14 mouse cellular contexts compared by ENCODE assay signal in genomic region chr4:137642101-137642500, GRCm38 (mm10). TPM values are rescaled to one million over a fixed set of nuclear protein-coding genes. Genes with fewer than 3 reads are reported as not detected.
DNase-seq lines count a peak whose midpoint lies in the region; ATAC-seq and TF ChIP-seq lines count a peak whose summit lies in the region.
"Had no signal": no experiment of that assay in that cellular context is flagged by ENCODE, and none has a peak within 500 bp of the region (broad histone marks: within the 10 kb centered on the region; RNA-seq: fewer than 3 reads in every experiment).

No protein-coding gene starts in this region.

- H3K9me3 ChIP-seq in kidney, embryonic 15.5 days (replicated peaks) = no peaks in the 10 kb centered on the region
- H3K9me3 ChIP-seq in liver, embryonic 12.5 days (replicated peaks) = no peaks in the 10 kb centered on the region
- H3K9me3 ChIP-seq in stomach, embryonic 14.5 days (ENCODE audit: control insufficient read depth, low read depth, low read length) = no peaks in the 10 kb centered on the region
- H3K9me3 ChIP-seq: forebrain, embryonic 12.5 days; hindbrain, embryonic 10.5 days; limb, embryonic 12.5 days had no signal

- no peaks in the 10 kb centered on the region for H3K27me3 ChIP-seq in kidney, embryonic 15.5 days
- no peaks in the 10 kb centered on the region for H3K27me3 ChIP-seq in Patski
- H3K27me3 ChIP-seq in liver, embryonic 12.5 days (replicated peaks) = no peaks in the 10 kb centered on the region
- no peaks in the 10 kb centered on the region for H3K27me3 ChIP-seq in stomach, embryonic 14.5 days (ENCODE audit: control insufficient read depth, insufficient read depth, low read length)
- H3K27me3 ChIP-seq: CH12.LX; forebrain, embryonic 12.5 days; limb, embryonic 12.5 days had no signal

- peaks cover 94% of the 10 kb centered on the region for H3K36me3 ChIP-seq in kidney, embryonic 15.5 days
- H3K36me3 ChIP-seq in liver, embryonic 12.5 days = peaks cover 97% of the 10 kb centered on the region
- peaks cover 62% of the 10 kb centered on the region for H3K36me3 ChIP-seq in stomach, embryonic 14.5 days (ENCODE audit: control insufficient read depth, insufficient read depth, low read length)

- TF ChIP-seq CTCF in Patski (IDR thresholded peaks at IDR 0.05) = no peak

- in situ Hi-C loops in Patski (cut with MboI; ENCODE audit: low pct_unique_long_range_greater_than_20kb) = no loop called here

- ATAC-seq in kidney, embryonic 15.5 days (replicated peaks; ENCODE audit: low FRiP score) = no peak
- ATAC-seq in Patski = peak; percentile 51
- ATAC-seq in liver, embryonic 12.5 days = no peak
- ATAC-seq in stomach, embryonic 14.5 days (ENCODE audit: insufficient number of reproducible peaks, insufficient read depth, low FRiP score, low read depth) = no peak

- peaks cover 14% of the 10 kb centered on the region for H3K4me1 ChIP-seq in kidney, embryonic 15.5 days
- peaks cover 16% of the 10 kb centered on the region for H3K4me1 ChIP-seq in liver, embryonic 12.5 days
- no peaks in the 10 kb centered on the region for H3K4me1 ChIP-seq in stomach, embryonic 14.5 days (ENCODE audit: control insufficient read depth, insufficient read depth, low read length)
- H3K4me1 ChIP-seq: forebrain, embryonic 12.5 days; hindbrain, embryonic 10.5 days; limb, embryonic 12.5 days had no signal

- CTCF ChIA-PET in Patski (lab: Charles Lee) = no interaction called here

- 60% methylated on average over 2 of the region's 2 CpGs for WGBS in kidney, embryonic 15.5 days
- WGBS in liver, embryonic 12.5 days (ENCODE audit: insufficient replicate concordance) = 84% methylated on average over 2 of the region's 2 CpGs
- 72% methylated on average over 2 of the region's 2 CpGs for WGBS in stomach, embryonic 14.5 days

- H3K4me3 ChIP-seq in kidney, embryonic 15.5 days (replicated peaks) = no peak overlapping the region
- H3K4me3 ChIP-seq in liver, embryonic 12.5 days = no peak overlapping the region
- H3K4me3 ChIP-seq in stomach, embryonic 14.5 days (ENCODE audit: low read depth, low read length) = no peak overlapping the region
- H3K4me3 ChIP-seq: forebrain, embryonic 12.5 days; hindbrain, embryonic 10.5 days; limb, embryonic 12.5 days had no signal

- no peak overlapping the region for H3K4me2 ChIP-seq in kidney, embryonic 15.5 days
- no peak overlapping the region for H3K4me2 ChIP-seq in liver, embryonic 12.5 days
- no peak overlapping the region for H3K4me2 ChIP-seq in stomach, embryonic 14.5 days (replicated peaks; ENCODE audit: low read depth, low read length)
- H3K4me2 ChIP-seq: forebrain, embryonic 12.5 days; limb, embryonic 12.5 days had no signal

- DNase-seq in kidney, postnatal 4 days = no peak
- DNase-seq in Patski (ENCODE audit: low read depth, low spot score) = peak; percentile 33
- DNase-seq in thymus, postnatal 4 days = no peak
- no peak for DNase-seq in adrenal gland, adult (ENCODE audit: inconsistent age in 2 of 2, low spot score in 1 of 2)
- DNase-seq: cerebellum, adult 11-12 months; gastrocnemius, postnatal 14 days; right cerebral cortex, postnatal 14 days had no signal

- H3K27ac ChIP-seq in kidney, embryonic 15.5 days = peak overlapping the region; percentile 74
- peak overlapping the region; percentile 49; the same call in 1 of the 2 replicates for H3K27ac ChIP-seq in liver, embryonic 12.5 days
- H3K27ac ChIP-seq in stomach, embryonic 14.5 days (ENCODE audit: low read length) = peak overlapping the region; percentile 34; the same call in 1 of the 2 replicates
- H3K27ac ChIP-seq: forebrain, embryonic 12.5 days; hindbrain, embryonic 10.5 days; limb, embryonic 12.5 days had no signal

- no peak overlapping the region for H3K9ac ChIP-seq in kidney, embryonic 15.5 days
- no peak overlapping the region for H3K9ac ChIP-seq in liver, embryonic 12.5 days
- no peak overlapping the region for H3K9ac ChIP-seq in stomach, embryonic 14.5 days (replicated peaks; ENCODE audit: low read depth, low read length)
- H3K9ac ChIP-seq: forebrain, embryonic 12.5 days; limb, embryonic 12.5 days had no signal

- POLR2A ChIA-PET in Patski (lab: Charles Lee) = no interaction called here

RNA-seq across cellular contexts. Expression of gene Rap1gap, which starts 22.4 kb away (rescaled TPM):
- 12.5 and 14.4 TPM in 2 replicates for polyA plus RNA-seq in kidney, embryonic 15.5 days (2015; fragmentation: Nextera tagmentation; extraction: Ambion mirVana)
- 48.4 TPM for polyA plus RNA-seq in Patski (2021)
- polyA plus RNA-seq in liver, embryonic 12.5 days (2016; fragmentation: Nextera tagmentation; extraction: Ambion mirVana) = 2.2 and 2.3 TPM in 2 replicates
- polyA plus RNA-seq in stomach, embryonic 14.5 days (2014; fragmentation: Nextera tagmentation; extraction: Ambion mirVana) = 17.5 and 24.6 TPM in 2 replicates

RNA-seq across cellular contexts. Expression of gene Usp48, which starts 48.5 kb away (rescaled TPM):
- 64.8 and 72.9 TPM in 2 replicates for polyA plus RNA-seq in kidney, embryonic 15.5 days (2015; fragmentation: Nextera tagmentation; extraction: Ambion mirVana)
- polyA plus RNA-seq in Patski (2021) = 57.0 TPM
- polyA plus RNA-seq in liver, embryonic 12.5 days (2016; fragmentation: Nextera tagmentation; extraction: Ambion mirVana) = 50.5 and 56.7 TPM in 2 replicates
- 83.9 and 86.8 TPM in 2 replicates for polyA plus RNA-seq in stomach, embryonic 14.5 days (2014; fragmentation: Nextera tagmentation; extraction: Ambion mirVana)
